Mouse (Mus musculus): ENCODE data around the gene Cisd1.

Cisd1 gene

GRCm38 (mm10) chr10:71326123-71326522, 18.6 kb downstream of the Cisd1 start:
- no peak for DNase-seq

- no peak for DNase-seq
Measured at GRCm38 (mm10) chr10:71323669-71324068, 21.1 kb downstream of the Cisd1 start.

- no peak for DNase-seq
Measured at GRCm38 (mm10) chr10:71316497-71316896, 28.3 kb downstream of the Cisd1 start.

GRCm38 (mm10) chr10:71316056-71316455, 28.7 kb downstream of the Cisd1 start:
- no peak for DNase-seq

GRCm38 (mm10) chr10:71314596-71314995, 30.2 kb downstream of the Cisd1 start:
- no peak for DNase-seq

GRCm38 (mm10) chr10:71310288-71310687, 34.5 kb downstream of the Cisd1 start:
- DNase-seq: no peak

GRCm38 (mm10) chr10:71308199-71308598, 36.6 kb downstream of the Cisd1 start:
- no peak for DNase-seq

GRCm38 (mm10) chr10:71306759-71307158, 38.0 kb downstream of the Cisd1 start:
- no peak for DNase-seq

- DNase-seq: peak; percentile 66
Measured at GRCm38 (mm10) chr10:71306190-71306589, 38.6 kb downstream of the Cisd1 start.

GRCm38 (mm10) chr10:71302490-71302889, 42.3 kb downstream of the Cisd1 start:
- peak; percentile 59 for DNase-seq

- DNase-seq: no peak
Measured at GRCm38 (mm10) chr10:71300161-71300560, 44.6 kb downstream of the Cisd1 start.

GRCm38 (mm10) chr10:71293245-71293644, 51.5 kb downstream of the Cisd1 start:
- DNase-seq: no peak

GRCm38 (mm10) chr10:71292254-71292653, 52.5 kb downstream of the Cisd1 start:
- DNase-seq: peak; percentile 30

GRCm38 (mm10) chr10:71291801-71292200, 53.0 kb downstream of the Cisd1 start:
- no peak for DNase-seq

- no peak for DNase-seq
Measured at GRCm38 (mm10) chr10:71291179-71291661, 53.5 kb downstream of the Cisd1 start.

GRCm38 (mm10) chr10:71285126-71285580, 59.6 kb downstream of the Cisd1 start, which contains the start of gene Ube2d1:
Gene Ube2d1 (minus strand): TSS chr10:71285262.
- peak; percentile 90 for DNase-seq

GRCm38 (mm10) chr10:71284511-71285125, 60.1 kb downstream of the Cisd1 start:
- DNase-seq: no peak

GRCm38 (mm10) chr10:71284131-71284510, 60.6 kb downstream of the Cisd1 start:
- no peak for DNase-seq
